Mouse (Mus musculus) cortical plate, adult 2 months (tissue): ENCODE results near the gene Erich2.

Source experiments
- CTCF ChIP-seq: fragments of 200-500 bp; IDR thresholded peaks from 2 replicates; pipeline ENCODE4 v1.5.1; 2011; ENCODE audit warnings: mild to moderate bottlenecking, control low read depth, low read length; ENCODE audit not compliant: insufficient read depth; ENCODE audit errors: extremely low read depth
- POLR2A ChIP-seq: fragments of 200-500 bp; IDR thresholded peaks from 2 replicates; pipeline ENCODE4 v1.6.1; 2011; ENCODE audit warnings: mild to moderate bottlenecking, low read length, control low read depth; ENCODE audit not compliant: insufficient read depth; ENCODE audit errors: extremely low read depth

DNA sequence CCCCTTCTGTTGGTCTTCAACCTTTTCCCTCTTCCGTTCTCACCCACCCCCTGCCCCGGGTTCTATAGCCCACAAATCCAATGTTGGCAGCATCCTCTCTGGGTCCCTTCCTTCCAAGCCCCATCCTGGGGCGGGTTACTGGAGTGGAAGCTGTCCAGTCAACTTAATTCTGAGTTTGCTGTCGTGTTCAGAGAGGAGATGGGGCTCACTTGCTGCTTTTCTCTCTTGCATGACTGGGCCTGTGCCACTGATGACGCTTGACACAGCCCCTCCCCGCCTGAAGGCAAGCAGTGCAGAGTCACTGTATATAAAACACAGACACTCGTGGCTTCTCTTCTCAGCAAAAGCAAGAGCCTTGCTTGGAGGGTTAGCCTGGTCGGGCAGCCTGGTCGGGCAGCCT is 63.6 kb downstream of the Erich2 start:
- no peak for TF ChIP-seq CTCF
- no peak for TF ChIP-seq POLR2A
